Mouse (Mus musculus) liver, embryonic 14.5 days (tissue): ENCODE data around the gene Olfr1294.

Experiments
- CTCF ChIP-seq: IDR thresholded peaks from 2 replicates; pipeline ENCODE4 v1.5.1; 2016; ENCODE audit warnings: antibody characterized with exemption, low read depth, control low read depth
- EP300 ChIP-seq: IDR thresholded peaks from 2 replicates; pipeline ENCODE4 v1.6.1; 2016; ENCODE audit warnings: antibody characterized with exemption, low read depth

DNA sequence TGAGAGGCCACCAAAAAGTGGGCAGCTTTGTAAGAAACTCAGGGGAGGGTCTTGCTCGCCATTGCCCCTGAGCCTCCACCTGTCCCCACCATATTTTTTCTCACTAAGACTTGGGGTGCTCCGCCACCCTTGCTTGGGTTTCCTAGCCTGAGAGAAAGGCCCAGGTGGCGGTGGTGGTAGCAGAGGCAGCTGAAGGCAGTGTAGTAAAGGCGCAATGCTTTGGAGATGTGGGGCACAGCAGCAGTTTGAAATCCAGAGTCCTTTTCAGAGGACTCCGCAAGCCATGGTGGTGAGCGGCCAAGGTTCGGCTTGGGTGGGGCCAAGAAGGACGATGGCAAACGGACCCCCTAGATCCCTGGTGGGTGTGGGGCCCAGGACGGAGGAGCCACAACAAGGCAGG lies 22.6 kb downstream of the Olfr1294 start:
- no peak for TF ChIP-seq EP300
- TF ChIP-seq CTCF = no peak
